Mouse (Mus musculus) forebrain, embryonic 12.5 days (tissue): Measurements from ENCODE around the gene Ermap. TPM values are rescaled to one million over a fixed set of nuclear protein-coding genes. Genes with fewer than 3 reads are reported as not detected.

Experiments
- ATAC-seq: fragments of 200-750 bp; cut with Nextera tagmentation; 2 replicates; pipeline ENCODE4 v1.8.0; 2017; ENCODE audit warnings: moderate TSS enrichment; ENCODE audit not compliant: low FRiP score
- H3K27ac ChIP-seq: fragments of 300-500 bp; sonication (generic); 2 replicates; pipeline ENCODE4 v1.5.1; 2016; ENCODE audit warnings: mild to moderate bottlenecking
- H3K27me3 ChIP-seq: fragments of 300-500 bp; sonication (generic); 2 replicates; pipeline ENCODE4 v1.6.1; 2016; ENCODE audit warnings: mild to moderate bottlenecking
- H3K36me3 ChIP-seq: fragments of 300-500 bp; sonication (generic); replicated peaks from 2 replicates; pipeline ENCODE4 v1.6.1; 2016; ENCODE audit warnings: mild to moderate bottlenecking
- H3K4me1 ChIP-seq: fragments of 300-500 bp; sonication (generic); 2 replicates; pipeline ENCODE4 v1.6.1; 2016
- H3K4me2 ChIP-seq: fragments of 300-500 bp; sonication (generic); 2 replicates; pipeline ENCODE4 v1.6.1; 2016; ENCODE audit warnings: mild to moderate bottlenecking, moderate library complexity
- H3K4me3 ChIP-seq: fragments of 300-500 bp; sonication (generic); replicated peaks from 2 replicates; pipeline ENCODE4 v1.5.1; 2016; ENCODE audit warnings: mild to moderate bottlenecking
- H3K9ac ChIP-seq: fragments of 300-500 bp; sonication (generic); 2 replicates; pipeline ENCODE4 v1.6.1; 2016; ENCODE audit warnings: mild to moderate bottlenecking
- H3K9me3 ChIP-seq: fragments of 300-500 bp; sonication (generic); 2 replicates; pipeline ENCODE4 v1.6.1; 2016
- WGBS: fragments of 180-500 bp; shearing (Covaris S2); methylation state at CpG from one replicate; pipeline ENCODE4 v1.1.7; 2016; 5-methylcytosine and 5-hydroxymethylcytosine counted together
- microRNA counts: library from miRNA; unstranded; fragments of <30 nt; microRNA quantifications from one replicate; lab custom pipeline; 2017
- microRNA-seq: library from miRNA; unstranded; fragments of <30 nt; microRNA quantifications from one replicate; pipeline ENCODE4, GENCODE M21; 2017
- polyA plus RNA-seq: library from polyadenylated mRNA; unstranded; fragments of >200 nt; fragmentation: Nextera tagmentation; extraction: Ambion mirVana; gene quantifications from 2 replicates; pipeline ENCODE4 v1.2.1, GENCODE M21; 2016

Ermap gene
- polyA plus RNA-seq, 1 experiment from 2014 or later: 5.1 TPM

GRCm38 (mm10) chr4:119129096-119129495 is 60.7 kb downstream of the Ermap start:
- 88% methylated on average over 1 of the region's 1 CpGs for WGBS
- H3K9ac ChIP-seq: no peak overlapping the region
- no peaks in the 10 kb centered on the region; the same call in 1 of the 2 replicates for H3K4me1 ChIP-seq
- H3K4me3 ChIP-seq: no peak overlapping the region
- peaks cover 87% of the 10 kb centered on the region for H3K36me3 ChIP-seq
- no peak for ATAC-seq
- no peak overlapping the region for H3K27ac ChIP-seq
- no peaks in the 10 kb centered on the region for H3K27me3 ChIP-seq
- H3K4me2 ChIP-seq: no peak overlapping the region
- no peaks in the 10 kb centered on the region for H3K9me3 ChIP-seq

- no peak overlapping the region for H3K27ac ChIP-seq
- peaks cover 87% of the 10 kb centered on the region for H3K36me3 ChIP-seq
- 86% methylated on average over 7 of the region's 7 CpGs for WGBS
Measured at GRCm38 (mm10) chr4:119128547-119128946, 61.3 kb downstream of the Ermap start.

GRCm38 (mm10) chr4:119127229-119127628 is 62.6 kb downstream of the Ermap start:
- H3K36me3 ChIP-seq: peaks cover 84% of the 10 kb centered on the region
- H3K9me3 ChIP-seq: no peaks in the 10 kb centered on the region
- no peak overlapping the region for H3K4me2 ChIP-seq
- no peak overlapping the region for H3K4me3 ChIP-seq
- H3K27ac ChIP-seq: no peak overlapping the region
- no peak for ATAC-seq
- 82% methylated on average over 6 of the region's 6 CpGs for WGBS
- no peak overlapping the region for H3K9ac ChIP-seq
- no peaks in the 10 kb centered on the region for H3K27me3 ChIP-seq
- no peaks in the 10 kb centered on the region; the same call in 1 of the 2 replicates for H3K4me1 ChIP-seq

More at GRCm38 (mm10) chr4:119128547-119128946, 61.3 kb downstream of the Ermap start:
- Histone ChIP-seq H3K9me3 (no peaks in the 10 kb centered on the region), H3K27me3 (no peaks in the 10 kb centered on the region), H3K4me2 (no peak overlapping the region), H3K9ac (no peak overlapping the region), H3K4me1 (no peaks in the 10 kb centered on the region; the same call in 1 of the 2 replicates), H3K4me3 (no peak overlapping the region)
- ATAC-seq: no peak

- no peak overlapping the region for H3K27ac ChIP-seq
- no peaks in the 10 kb centered on the region; the same call in 1 of the 2 replicates for H3K4me1 ChIP-seq
- H3K4me3 ChIP-seq: no peak overlapping the region
- H3K27me3 ChIP-seq: no peaks in the 10 kb centered on the region
- ATAC-seq: no peak
- no peak overlapping the region for H3K4me2 ChIP-seq
- H3K9ac ChIP-seq: no peak overlapping the region
- 80% methylated on average over 9 of the region's 9 CpGs for WGBS
- peaks cover 86% of the 10 kb centered on the region for H3K36me3 ChIP-seq
- H3K9me3 ChIP-seq: no peaks in the 10 kb centered on the region
Measured at GRCm38 (mm10) chr4:119125577-119126270, 64.1 kb downstream of the Ermap start.

MicroRNAs encoded within 50 kb of the gene (microRNA counts, 519-probe panel; counts per million panel counts)
- microRNA mmu-miR-1957 (lab: Ali Mortazavi, UCI): not detected

Small RNA genes lying within 50 kb of the gene (microRNA-seq; reads per million reads assigned to microRNA genes)
- gene Mir1957a: not detected

Other genes starting within 250 kb of the Ermap start
- not detected in 2 replicates for gene Lao1, start 228.4 kb downstream of the Ermap start, polyA plus RNA-seq
- gene Slc2a1, start 81.3 kb downstream of the Ermap start, polyA plus RNA-seq: 110 and 113 TPM in 2 replicates
- gene Zfp691, start 15.8 kb downstream of the Ermap start, polyA plus RNA-seq: 7.8 and 9.9 TPM in 2 replicates
- 156 and 162 TPM in 2 replicates for gene Svbp, start 5.3 kb upstream of the Ermap start, polyA plus RNA-seq
- gene Tmem269, start 28.2 kb upstream of the Ermap start, polyA plus RNA-seq: not detected in 2 replicates
- gene AU022252, start 42.7 kb upstream of the Ermap start, polyA plus RNA-seq: 36.2 and 37.8 TPM in 2 replicates
- 10.3 and 15.7 TPM in 2 replicates for gene P3h1, start 42.9 kb upstream of the Ermap start, polyA plus RNA-seq
- gene Cldn19, start 65.4 kb upstream of the Ermap start, polyA plus RNA-seq: 0.18 and 0.59 TPM in 2 replicates
- 1,255 and 1,318 TPM in 2 replicates for gene Ybx1, start 104.6 kb upstream of the Ermap start, polyA plus RNA-seq
- 117 and 118 TPM in 2 replicates for gene Ppih, start 130.5 kb upstream of the Ermap start, polyA plus RNA-seq
- 11.8 and 13.4 TPM in 2 replicates for gene Ccdc30, start 225.5 kb upstream of the Ermap start, polyA plus RNA-seq
- gene Ppcs, start 232.4 kb upstream of the Ermap start, polyA plus RNA-seq: 19.5 and 21.0 TPM in 2 replicates
- gene Zmynd12, start 232.8 kb upstream of the Ermap start, polyA plus RNA-seq: 0.31 TPM in 1 of 2 replicates, not detected in the other